Mouse (Mus musculus) cerebellum, adult 18-20 months (tissue): Measurements from ENCODE around the gene Myo10.
"Not testable (repeated sequence)": the region's sequence is repeated elsewhere in the genome, so short reads cannot be mapped to it uniquely, and the experiment has no call there.

ENCODE experiments used
- DNase-seq, 2 experiments: peaks; one replicate each; pipeline ENCODE4 v3.0.0; 2021

Myo10 gene

DNA sequence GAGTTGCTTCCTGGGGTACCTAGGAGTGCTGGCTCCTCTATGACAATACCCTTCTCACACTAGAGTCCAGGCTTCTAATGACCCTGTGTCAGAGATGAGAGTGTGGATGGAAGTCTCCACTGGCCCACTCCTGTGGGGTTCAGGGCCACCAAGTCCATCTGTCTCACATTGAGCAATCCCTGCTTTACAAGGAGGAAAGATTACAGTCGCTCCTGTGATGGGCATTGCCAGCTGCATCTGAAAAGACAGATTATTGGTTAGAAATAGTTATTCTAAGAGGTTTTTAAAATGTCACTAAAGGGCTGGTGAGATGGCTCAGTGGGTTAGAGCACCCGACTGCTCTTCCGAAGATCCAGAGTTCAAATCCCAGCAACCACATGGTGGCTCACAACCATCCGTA lies 72.4 kb downstream of the Myo10 start:
- no peak for DNase-seq

DNA sequence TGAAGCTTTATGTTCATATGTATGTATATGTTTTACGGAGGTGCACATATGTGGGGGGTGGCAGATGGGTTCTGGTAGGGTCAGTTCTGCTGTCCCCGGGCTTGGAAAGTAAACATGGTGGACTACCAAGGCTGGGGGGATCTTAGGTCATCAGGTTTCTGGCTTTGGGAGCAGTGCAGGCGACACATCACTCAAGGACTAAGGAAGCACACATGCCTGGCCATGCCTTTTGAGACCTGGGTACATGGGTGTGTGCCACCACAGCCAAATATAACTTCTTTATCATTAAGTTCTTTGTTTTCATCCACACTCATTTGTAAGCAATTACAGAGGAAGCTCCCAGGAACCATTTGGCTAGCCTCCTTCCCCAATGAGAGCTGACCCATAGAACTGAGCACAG lies 72.9 kb downstream of the Myo10 start:
- DNase-seq: no peak

- DNase-seq: no peak
These were observed 73.6 kb downstream of the Myo10 start for GRCm38 (mm10) chr15:25695883-25696282.

DNA sequence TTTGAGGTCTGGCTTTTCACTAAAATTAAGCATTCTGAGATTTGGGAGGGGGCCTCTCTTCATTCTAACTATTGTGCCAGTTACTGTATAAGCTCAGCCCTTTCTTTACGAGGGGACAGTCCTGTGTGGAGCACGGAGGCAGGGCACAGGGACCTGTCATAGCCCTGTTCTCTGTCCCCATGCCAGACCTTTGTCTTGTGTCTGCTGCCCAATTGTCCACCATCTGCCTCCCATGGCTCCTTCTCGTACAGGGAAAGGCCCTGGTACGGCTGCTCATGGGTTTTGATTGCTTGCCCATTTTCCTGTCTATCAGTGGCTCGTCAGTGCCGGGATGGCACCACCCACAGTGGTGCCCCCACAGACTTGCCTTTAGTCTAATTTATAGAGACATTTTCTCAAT lies 74.3 kb downstream of the Myo10 start:
- peak; percentile 48 to 52 for DNase-seq

DNA sequence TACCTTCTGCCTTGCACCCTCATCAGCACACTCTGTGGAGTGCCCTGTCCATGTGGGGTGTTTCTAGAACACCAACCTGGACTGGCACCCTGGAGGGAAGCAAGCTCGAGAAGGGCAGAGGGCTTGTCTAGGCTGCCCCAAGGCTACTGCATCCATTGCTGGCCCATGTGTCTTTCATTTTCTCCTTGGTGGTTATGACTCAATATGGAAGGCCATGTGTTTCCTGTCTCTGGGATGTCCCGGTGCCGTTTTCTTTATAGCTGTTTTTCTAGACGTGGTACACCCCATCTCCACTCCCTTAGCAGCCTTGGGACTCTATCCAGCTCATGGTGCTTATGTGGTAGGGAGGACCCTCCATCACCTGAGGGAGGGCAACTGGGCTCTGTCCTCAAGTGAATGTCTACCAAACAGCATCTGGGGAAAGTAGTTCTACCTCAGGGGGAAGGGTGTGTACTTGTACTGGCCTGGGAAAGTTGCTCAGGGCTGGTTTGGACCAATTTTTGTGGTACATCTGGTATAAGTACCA lies 76.8 kb downstream of the Myo10 start:
- DNase-seq: no peak

GRCm38 (mm10) chr15:25702602-25703001 lies 80.3 kb downstream of the Myo10 start:
- DNase-seq: no peak

- peak; percentile 37 to 41 for DNase-seq
These were observed 82.7 kb downstream of the Myo10 start for GRCm38 (mm10) chr15:25704809-25705585.

DNA sequence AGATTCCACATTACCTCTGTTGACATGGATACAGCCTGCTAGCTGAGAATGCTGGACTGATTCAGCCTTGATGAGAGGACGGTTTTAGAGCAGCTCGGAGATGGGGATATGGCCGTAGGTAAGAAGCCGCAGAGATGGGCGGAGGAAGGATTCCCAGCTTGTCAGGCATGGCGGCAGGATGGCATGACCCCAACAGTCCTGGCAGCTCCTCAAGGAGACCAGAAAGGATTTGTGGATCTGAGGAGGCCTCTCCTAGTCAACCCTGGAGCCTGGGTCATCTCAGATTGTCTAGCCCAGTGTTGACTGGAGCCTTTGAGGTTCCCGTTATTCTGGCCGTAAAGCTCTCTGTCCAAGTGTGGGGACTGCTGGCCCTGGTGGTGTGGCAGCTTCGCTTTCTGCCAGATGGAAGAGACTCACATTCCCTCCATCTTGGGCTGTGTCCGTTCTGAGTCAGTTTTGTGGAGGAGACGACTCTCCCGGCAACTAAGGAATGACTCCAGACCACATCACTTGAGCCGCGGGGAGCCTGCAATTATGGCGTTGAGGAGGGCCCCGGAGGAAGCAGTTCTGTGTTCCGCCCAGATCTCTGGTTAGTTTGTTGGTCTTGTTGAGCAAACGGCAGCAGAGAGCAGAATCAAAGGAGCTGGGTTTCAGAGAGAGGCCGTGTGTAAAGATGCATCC lies 84.7 kb downstream of the Myo10 start:
- no peak for DNase-seq

DNA sequence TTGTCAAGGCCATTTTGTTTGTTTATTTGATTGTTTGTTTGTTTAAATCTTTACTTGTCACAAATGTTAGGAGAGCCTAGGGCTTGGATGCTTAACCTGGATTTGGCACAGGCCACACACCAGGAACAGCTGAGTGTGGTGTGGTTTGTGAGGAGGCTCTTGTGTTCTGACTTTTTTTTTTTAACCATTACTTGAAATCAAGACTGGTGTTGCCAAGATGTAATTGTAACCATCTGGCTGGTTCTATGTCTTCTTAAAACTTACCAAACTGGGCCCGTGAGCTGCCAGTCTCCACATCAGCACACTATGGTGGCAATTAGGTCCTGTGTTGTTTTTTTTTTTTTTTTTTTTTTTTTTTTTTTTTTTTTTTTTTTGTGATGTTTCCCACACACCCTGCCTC lies 85.6 kb downstream of the Myo10 start:
- no peak for DNase-seq

DNA sequence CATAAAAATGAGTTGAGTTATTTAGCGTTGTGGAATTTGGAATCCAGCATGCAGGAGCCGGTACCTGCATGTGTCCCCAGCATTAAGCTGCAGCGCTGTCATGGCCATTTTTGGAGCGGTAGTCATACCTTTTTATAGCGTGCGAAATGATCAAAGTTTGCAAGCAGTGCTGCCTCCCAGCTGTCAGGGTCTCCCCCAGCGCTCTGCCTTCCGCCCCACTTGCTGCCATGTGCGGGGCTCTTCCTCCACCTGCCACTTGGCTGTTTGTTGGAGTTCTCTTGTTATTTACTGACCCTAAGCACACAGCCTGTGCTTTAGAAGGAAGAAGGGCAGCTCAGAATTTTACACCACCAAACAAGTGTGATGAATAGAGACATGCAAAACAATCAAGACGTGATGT lies 88.6 kb downstream of the Myo10 start:
- DNase-seq: no peak

DNA sequence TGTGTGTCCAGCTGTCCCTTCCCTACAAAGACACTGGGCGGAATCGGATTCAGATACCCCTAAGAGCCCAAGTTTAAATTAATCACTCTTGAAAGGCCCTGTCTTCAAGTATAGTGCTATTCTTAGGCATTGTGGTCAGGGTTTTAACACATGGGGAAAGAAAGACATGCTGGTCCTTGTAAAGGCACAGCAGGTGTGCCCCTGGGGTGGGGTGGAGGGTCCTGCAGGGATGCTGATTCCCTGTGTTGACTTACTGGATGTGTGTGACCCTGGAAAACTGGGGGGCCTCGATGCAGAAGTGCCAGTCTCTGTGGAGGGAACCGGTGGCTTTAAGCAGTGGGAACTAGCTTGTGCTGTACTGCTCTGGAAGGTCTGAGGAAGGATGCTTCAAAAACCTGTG lies 90.6 kb downstream of the Myo10 start:
- DNase-seq: peak in 1 of 2 experiments; percentile 15

- DNase-seq: peak; percentile 85 to 88
These were observed 91.4 kb downstream of the Myo10 start for GRCm38 (mm10) chr15:25713587-25714361.

- peak; percentile 78 to 82 for DNase-seq
These were observed 93.1 kb downstream of the Myo10 start for GRCm38 (mm10) chr15:25715218-25715995.

DNA sequence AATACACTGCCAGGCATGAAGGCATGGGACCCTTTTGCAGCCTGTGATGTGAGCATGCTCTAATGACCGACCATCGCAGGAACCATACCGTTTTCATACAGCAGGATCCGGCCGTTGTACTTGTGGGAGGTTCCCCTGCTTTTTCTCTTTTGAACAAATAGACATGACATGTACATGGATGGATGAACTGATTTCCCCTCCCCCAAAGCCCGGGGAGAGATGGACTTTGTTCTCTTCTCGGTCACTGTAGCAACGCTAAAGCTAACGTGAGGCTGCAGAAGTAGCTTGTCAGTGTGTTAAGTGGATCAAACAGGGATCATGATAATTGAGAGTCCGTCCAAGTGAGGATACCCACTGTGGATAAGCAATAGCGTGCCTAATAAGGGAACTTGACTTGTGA lies 93.7 kb downstream of the Myo10 start:
- DNase-seq: no peak

- DNase-seq: peak; percentile 80 to 89
These were observed 94.7 kb downstream of the Myo10 start for GRCm38 (mm10) chr15:25717006-25717405.

DNA sequence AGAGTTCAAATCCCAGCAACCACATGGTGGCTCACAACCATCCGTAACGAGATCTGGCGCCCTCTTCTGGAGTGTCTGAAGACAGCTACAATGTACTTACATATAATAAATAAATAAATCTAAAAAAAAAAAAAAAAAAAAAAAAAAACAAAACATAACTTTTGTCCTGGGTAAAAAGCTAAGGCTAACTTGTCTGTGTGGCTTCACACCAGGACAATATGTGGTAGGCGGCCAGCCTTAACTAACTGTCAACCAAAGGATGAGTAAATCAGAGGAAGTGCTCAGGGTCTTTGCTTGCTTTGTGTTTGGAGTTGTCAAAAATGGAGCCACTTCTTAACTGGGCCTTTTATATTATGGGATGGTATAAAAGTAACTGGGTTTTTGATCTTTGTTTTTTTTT lies 95.8 kb downstream of the Myo10 start:
- not testable (repeated sequence) for DNase-seq

DNA sequence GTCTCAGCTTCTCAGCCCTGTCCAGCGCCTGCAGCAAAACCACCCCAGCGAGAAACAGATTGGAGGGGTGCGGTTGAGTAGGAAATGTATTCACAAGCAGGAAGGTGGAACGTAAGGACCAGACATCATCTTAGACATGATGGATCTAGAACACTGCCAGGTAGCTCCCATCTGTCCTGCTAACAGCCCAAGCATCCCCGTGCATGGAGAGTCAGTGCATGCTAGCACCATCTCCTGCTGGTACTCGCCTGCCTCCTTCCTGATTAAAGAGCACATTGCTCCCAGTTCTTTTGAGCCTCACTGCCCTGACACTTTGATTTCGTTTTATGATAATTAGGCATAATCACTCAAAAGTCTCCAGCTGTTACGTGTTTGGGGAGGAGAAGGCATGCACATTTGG lies 96.9 kb downstream of the Myo10 start:
- no peak for DNase-seq

DNA sequence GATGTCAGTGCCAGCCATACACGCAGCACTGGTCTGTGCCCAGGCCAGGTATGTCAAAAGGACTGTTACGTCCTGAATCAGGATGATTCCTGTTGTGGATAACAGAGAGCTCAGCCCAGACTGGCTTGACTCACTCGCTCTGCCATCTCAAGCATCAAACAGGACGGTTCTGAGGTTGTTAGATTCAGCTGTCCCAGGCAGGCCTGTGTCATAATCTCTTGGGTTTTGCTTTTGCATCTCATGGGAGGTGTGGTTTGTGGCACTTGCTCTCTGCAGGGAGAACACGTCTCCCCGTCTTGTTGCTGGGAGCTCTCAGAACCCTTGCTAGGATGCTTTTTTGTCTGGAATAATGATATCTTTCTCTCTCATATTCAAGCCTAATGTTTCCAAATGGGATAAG lies 97.9 kb downstream of the Myo10 start:
- no peak for DNase-seq

GRCm38 (mm10) chr15:25723281-25724113 lies 101.2 kb downstream of the Myo10 start:
- DNase-seq: no peak

DNA sequence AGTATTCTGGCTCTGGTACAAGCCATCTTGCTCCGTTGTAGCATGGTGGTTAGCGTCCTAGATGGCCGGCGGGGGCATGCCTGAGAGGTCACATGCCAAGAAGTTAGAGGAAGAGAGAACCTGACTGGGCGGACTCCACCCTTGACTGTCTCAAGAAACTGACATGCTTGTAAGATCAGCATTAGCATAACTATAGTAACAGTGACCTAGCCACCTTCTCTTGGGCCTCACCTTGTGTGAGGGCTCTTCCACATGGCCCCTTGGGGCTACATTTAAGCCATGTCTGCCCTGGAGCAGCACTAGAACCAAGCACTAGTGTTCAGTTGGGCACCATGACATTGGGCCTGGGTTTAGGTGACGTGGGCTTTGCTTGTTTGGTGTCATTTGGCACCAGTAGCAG lies 102.2 kb downstream of the Myo10 start:
- DNase-seq: no peak

- no peak for DNase-seq
These were observed 104.5 kb downstream of the Myo10 start for GRCm38 (mm10) chr15:25726814-25727213.

GRCm38 (mm10) chr15:25728501-25728900 lies 106.2 kb downstream of the Myo10 start:
- no peak for DNase-seq
